Mouse (Mus musculus) liver, adult 2 months (tissue): ENCODE results near the gene Fbxo48. TPM values are rescaled to one million over a fixed set of nuclear protein-coding genes. Genes with fewer than 3 reads are reported as not detected.

Source experiments
- DNase-seq: peaks from one replicate; pipeline ENCODE4 v3.0.0-alpha.2; 2011; ENCODE audit warnings: low read depth, low spot score; ENCODE audit errors: extremely low read depth
- H3K27ac ChIP-seq: fragments of 200-500 bp; replicated peaks from 2 replicates; pipeline ENCODE4 v1.5.1; 2012; ENCODE audit warnings: low read depth, mild to moderate bottlenecking, control low read depth, inconsistent platforms, low read length; ENCODE audit not compliant: insufficient read depth
- H3K27me3 ChIP-seq: fragments of 200-500 bp; 2 replicates; pipeline ENCODE4 v1.6.1; 2012; ENCODE audit warnings: mild to moderate bottlenecking, moderate library complexity, low read length, inconsistent platforms; ENCODE audit not compliant: control insufficient read depth, insufficient read depth
- H3K36me3 ChIP-seq: fragments of 200-500 bp; 2 replicates; pipeline ENCODE4 v1.6.1; 2012; ENCODE audit warnings: low read length, inconsistent platforms; ENCODE audit not compliant: control insufficient read depth, insufficient read depth
- H3K4me1 ChIP-seq: fragments of 200-500 bp; 2 replicates; pipeline ENCODE4 v1.6.1; 2011; ENCODE audit warnings: low read length; ENCODE audit not compliant: control insufficient read depth, insufficient read depth
- H3K4me3 ChIP-seq: fragments of 200-500 bp; 2 replicates; pipeline ENCODE4 v1.5.1; 2011; ENCODE audit warnings: low read depth, mild to moderate bottlenecking, control low read depth, low read length, moderate library complexity; ENCODE audit not compliant: insufficient read depth
- H3K79me2 ChIP-seq: fragments of 200-500 bp; 2 replicates; pipeline ENCODE4 v1.6.1; 2012; ENCODE audit warnings: inconsistent platforms, mild to moderate bottlenecking, low read length, moderate library complexity; ENCODE audit not compliant: control insufficient read depth, insufficient read depth
- H3K9ac ChIP-seq: fragments of 200-500 bp; 2 replicates; pipeline ENCODE4 v1.6.1; 2012; ENCODE audit warnings: low read depth, mild to moderate bottlenecking, control low read depth, inconsistent platforms, low read length
- CTCF ChIP-seq: fragments of 200-500 bp; IDR thresholded peaks from 2 replicates; pipeline ENCODE4 v1.5.1; 2011; ENCODE audit warnings: low read depth, low read length, control low read depth
- POLR2A ChIP-seq: fragments of 200-500 bp; IDR thresholded peaks from 2 replicates; pipeline ENCODE4 v1.6.1; 2011; ENCODE audit warnings: low read length, control low read depth; ENCODE audit not compliant: insufficient read depth; ENCODE audit errors: extremely low read depth
- WGBS: fragments of 180-500 bp; shearing (Covaris S2); methylation state at CpG from one replicate; pipeline ENCODE4 v1.1.7; 2018; 5-methylcytosine and 5-hydroxymethylcytosine counted together
- polyA plus RNA-seq: library from polyadenylated mRNA; depleted of rRNA; stranded (reverse); fragments of >200 nt; gene quantifications from 2 replicates; pipeline ENCODE4 v1.2.3, GENCODE M21; 2012; rRNA removed
- total RNA-seq: library from RNA; depleted of rRNA; stranded (reverse); fragments of >200 nt; gene quantifications from 2 replicates; pipeline ENCODE4 v1.2.3, GENCODE M21; 2014; rRNA removed

The Fbxo48 gene
- total RNA-seq (under 0.01 and 0.27 TPM in 2 replicates), polyA plus RNA-seq (not detected in 2 replicates)

- DNase-seq = peak; percentile 96
- H3K27ac ChIP-seq = no peak within 1 kb of the TSS
- H3K4me3 ChIP-seq = peak within 1 kb of the TSS; percentile 74
- H3K9ac ChIP-seq = peak within 1 kb of the TSS; percentile 55
- H3K79me2 ChIP-seq = no peaks in the 10 kb centered on the region
- no peaks in the 10 kb centered on the region for H3K4me1 ChIP-seq
- TF ChIP-seq POLR2A (no peak), CTCF (no peak)
- WGBS = under 1% methylated on average over 38 of the region's 38 CpGs
- H3K36me3 ChIP-seq = no peaks in the 10 kb centered on the region
- H3K27me3 ChIP-seq = no peaks in the 10 kb centered on the region
Observed at GRCm38 (mm10) chr11:16950976-16951760, at the start of gene Fbxo48. Gene Fbxo48, plus strand, starts transcription at chr11:16951375.

- no peak for DNase-seq
- Histone ChIP-seq H3K36me3 (peaks cover 98% of the 10 kb centered on the region), H3K4me1 (peaks cover 3% of the 10 kb centered on the region), H3K27ac (no peak overlapping the region), H3K4me3 (no peak overlapping the region), H3K27me3 (no peaks in the 10 kb centered on the region), H3K79me2 (no peaks in the 10 kb centered on the region), H3K9ac (no peak overlapping the region)
- TF ChIP-seq POLR2A (no peak), CTCF (no peak)
- 64% methylated on average over 8 of the region's 8 CpGs for WGBS
Observed at GRCm38 (mm10) chr11:16904302-16905011, 46.7 kb upstream of the Fbxo48 start.

GRCm38 (mm10) chr11:16905012-16905332 lies 46.2 kb upstream of the Fbxo48 start:
- no peak for TF ChIP-seq CTCF
- no peak for TF ChIP-seq POLR2A
- no peaks in the 10 kb centered on the region for H3K79me2 ChIP-seq
- H3K27ac ChIP-seq = no peak overlapping the region
- no peaks in the 10 kb centered on the region for H3K27me3 ChIP-seq
- no peak overlapping the region for H3K9ac ChIP-seq
- peaks cover 97% of the 10 kb centered on the region for H3K36me3 ChIP-seq
- 85% methylated on average over 3 of the region's 3 CpGs for WGBS
- H3K4me3 ChIP-seq = no peak overlapping the region
- no peak for DNase-seq
- peaks cover 3% of the 10 kb centered on the region for H3K4me1 ChIP-seq

GRCm38 (mm10) chr11:16906530-16906929 lies 44.6 kb upstream of the Fbxo48 start:
- no peak overlapping the region for H3K4me3 ChIP-seq
- no peaks in the 10 kb centered on the region for H3K79me2 ChIP-seq
- H3K9ac ChIP-seq = no peak overlapping the region
- no peak for DNase-seq
- TF ChIP-seq CTCF = no peak
- no peak for TF ChIP-seq POLR2A
- whole genome bisulfite sequencing = 94% methylated on average over 2 of the region's 2 CpGs
- no peak overlapping the region for H3K27ac ChIP-seq
- H3K36me3 ChIP-seq = peaks cover 97% of the 10 kb centered on the region
- no peaks in the 10 kb centered on the region for H3K27me3 ChIP-seq
- no peaks in the 10 kb centered on the region for H3K4me1 ChIP-seq

- H3K4me1 ChIP-seq = no peaks in the 10 kb centered on the region
- no peak for DNase-seq
- H3K27me3 ChIP-seq = no peaks in the 10 kb centered on the region
- H3K27ac ChIP-seq = no peak overlapping the region
- peaks cover 97% of the 10 kb centered on the region for H3K36me3 ChIP-seq
- no peak overlapping the region for H3K4me3 ChIP-seq
- TF ChIP-seq POLR2A (no peak), CTCF (no peak)
- WGBS = 81% methylated on average over 1 of the region's 1 CpGs
- H3K9ac ChIP-seq = no peak overlapping the region
- no peaks in the 10 kb centered on the region for H3K79me2 ChIP-seq
Observed at GRCm38 (mm10) chr11:16907517-16908129, 43.6 kb upstream of the Fbxo48 start.
